Mouse (Mus musculus) T-helper 1 cell (primary cell): ENCODE measurements around the gene Asic4.

Experiments used
- in situ Hi-C: fragments of 300-600 bp; cut with MboI, MseI; formaldehyde crosslinking; loops from one replicate; pipeline ENCODE4 v1.15.1; 2025; ENCODE audit warnings: high pct_unique_total_duplicates

Asic4 gene

DNA sequence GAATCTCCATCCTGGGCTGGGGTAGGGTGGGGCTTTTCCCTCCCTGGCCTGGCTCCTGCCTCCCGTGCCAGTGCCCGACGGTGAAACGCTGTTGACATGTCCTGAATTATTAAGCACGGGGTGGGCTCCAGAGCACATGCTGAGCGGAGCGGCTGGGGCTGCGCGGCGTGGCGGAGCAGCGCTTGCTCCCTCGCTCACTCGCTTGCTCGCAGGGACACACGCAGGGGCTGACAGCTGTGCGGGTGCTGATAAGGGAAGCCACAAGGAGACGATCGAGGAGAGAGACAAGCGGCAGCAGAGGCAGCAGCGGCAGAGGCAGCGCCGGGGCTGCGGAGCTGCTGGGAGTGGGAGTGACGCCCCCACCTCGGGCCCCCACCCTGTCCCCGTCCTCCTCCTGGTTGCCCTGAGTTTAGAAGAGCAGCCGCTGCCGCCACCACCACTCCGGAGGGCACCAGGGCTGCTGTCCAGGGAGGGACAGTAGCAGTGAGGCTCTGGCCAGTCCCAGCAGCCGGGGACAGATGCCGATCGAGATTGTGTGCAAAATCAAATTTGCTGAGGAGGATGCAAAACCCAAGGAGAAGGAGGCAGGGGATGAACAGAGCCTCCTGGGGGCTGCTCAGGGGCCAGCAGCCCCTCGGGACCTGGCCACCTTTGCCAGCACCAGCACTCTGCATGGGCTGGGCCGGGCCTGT, at the start of gene Asic4:
Gene Asic4 (plus strand): TSS at position 123 of the 692 bp plus-strand sequence.
- in situ Hi-C loops = no loop called here

GRCm38 (mm10) chr1:75400493-75401115, 49.6 kb upstream of the Asic4 start:
- in situ Hi-C loops = no loop called here

GRCm38 (mm10) chr1:75405547-75405946, 44.7 kb upstream of the Asic4 start:
- in situ Hi-C loops = no loop called here

GRCm38 (mm10) chr1:75406173-75406572, 44.1 kb upstream of the Asic4 start:
- in situ Hi-C loops = no loop called here

- in situ Hi-C loops = no loop called here
These were observed 43.2 kb upstream of the Asic4 start for GRCm38 (mm10) chr1:75407056-75407455.

GRCm38 (mm10) chr1:75408210-75408609, 42.0 kb upstream of the Asic4 start:
- in situ Hi-C loops = no loop called here

GRCm38 (mm10) chr1:75409950-75410349, 40.3 kb upstream of the Asic4 start:
- in situ Hi-C loops = no loop called here

- in situ Hi-C loops = no loop called here
These were observed 38.0 kb upstream of the Asic4 start for GRCm38 (mm10) chr1:75412196-75412595.

DNA sequence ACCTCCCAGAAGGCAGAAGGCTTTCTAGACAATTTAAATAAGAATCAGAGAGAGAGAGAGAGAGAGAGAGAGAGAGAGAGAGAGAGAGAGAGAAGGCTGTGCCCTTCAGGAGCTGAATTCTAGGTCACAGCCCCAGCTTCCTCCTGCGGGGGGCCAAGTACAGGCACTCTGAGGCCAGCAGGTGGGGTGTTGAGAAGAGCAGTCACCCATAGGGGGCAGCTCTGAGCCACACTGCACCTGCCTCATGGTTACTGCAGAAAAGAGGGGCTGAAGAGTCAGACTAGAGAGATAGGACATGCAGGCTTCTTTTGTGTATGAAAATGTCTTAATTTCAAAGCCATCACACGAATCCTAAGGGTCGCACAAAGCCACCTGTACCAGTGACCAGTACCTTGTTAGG, 36.5 kb upstream of the Asic4 start:
- in situ Hi-C loops = no loop called here

- in situ Hi-C loops = no loop called here
These were observed 28.4 kb upstream of the Asic4 start for GRCm38 (mm10) chr1:75421794-75422193.

DNA sequence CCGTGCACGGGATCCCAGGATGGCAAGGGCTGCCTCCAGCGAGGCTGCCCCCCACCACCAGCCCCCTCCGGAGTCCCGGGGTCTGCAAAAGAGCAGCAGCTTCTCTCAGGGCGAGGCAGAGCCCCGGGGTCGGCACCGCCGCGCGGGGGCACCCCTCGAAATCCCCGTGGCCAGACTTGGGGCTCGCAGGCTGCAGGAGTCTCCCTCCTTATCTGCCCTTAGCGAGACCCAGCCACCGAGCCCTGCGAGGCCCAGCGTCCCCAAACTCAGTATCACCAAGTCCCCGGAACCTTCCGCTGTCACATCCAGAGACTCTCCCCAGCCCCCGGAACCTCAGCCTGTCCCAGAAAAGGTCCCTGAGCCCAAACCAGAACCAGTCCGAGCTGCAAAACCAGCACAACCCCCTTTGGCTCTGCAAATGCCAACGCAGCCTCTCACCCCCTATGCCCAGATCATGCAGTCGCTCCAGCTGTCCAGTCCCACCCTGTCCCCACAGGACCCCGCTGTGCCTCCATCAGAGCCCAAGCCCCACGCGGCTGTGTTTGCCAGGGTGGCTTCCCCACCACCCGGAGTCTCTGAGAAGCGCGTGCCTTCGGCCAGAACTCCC, 27.9 kb upstream of the Asic4 start:
- in situ Hi-C loops = no loop called here

- in situ Hi-C loops = no loop called here
These were observed 27.3 kb upstream of the Asic4 start for GRCm38 (mm10) chr1:75422823-75423471.

DNA sequence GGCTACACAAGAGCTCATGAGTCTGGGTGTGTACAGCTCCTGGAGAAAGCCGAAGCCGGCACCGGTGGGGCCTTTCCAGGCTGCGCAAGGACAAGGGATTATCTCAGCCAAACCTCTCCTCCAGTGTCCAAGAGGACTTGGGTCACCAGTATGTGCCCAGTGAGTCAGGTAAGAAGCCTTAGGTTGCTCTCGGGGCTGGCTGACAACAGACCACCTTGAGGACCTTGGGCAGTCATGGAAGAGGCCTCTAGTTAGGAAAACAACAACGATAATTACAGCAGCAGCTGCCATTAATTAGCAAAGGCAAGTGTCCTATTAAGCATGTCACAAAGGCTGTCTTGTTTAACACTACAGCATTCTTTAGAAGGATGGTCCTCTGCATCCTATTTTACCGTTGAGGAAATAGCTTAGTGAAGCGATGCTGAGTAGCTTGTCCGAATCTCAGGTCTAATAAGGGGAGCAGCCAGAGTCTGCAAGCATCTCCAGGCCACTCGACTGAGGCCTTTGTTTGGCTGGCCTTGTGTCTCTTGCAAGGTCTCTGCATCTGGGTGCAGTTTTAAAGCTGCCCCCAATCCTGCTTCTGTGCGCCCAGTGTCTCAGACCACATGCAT, 26.4 kb upstream of the Asic4 start:
- in situ Hi-C loops = no loop called here

DNA sequence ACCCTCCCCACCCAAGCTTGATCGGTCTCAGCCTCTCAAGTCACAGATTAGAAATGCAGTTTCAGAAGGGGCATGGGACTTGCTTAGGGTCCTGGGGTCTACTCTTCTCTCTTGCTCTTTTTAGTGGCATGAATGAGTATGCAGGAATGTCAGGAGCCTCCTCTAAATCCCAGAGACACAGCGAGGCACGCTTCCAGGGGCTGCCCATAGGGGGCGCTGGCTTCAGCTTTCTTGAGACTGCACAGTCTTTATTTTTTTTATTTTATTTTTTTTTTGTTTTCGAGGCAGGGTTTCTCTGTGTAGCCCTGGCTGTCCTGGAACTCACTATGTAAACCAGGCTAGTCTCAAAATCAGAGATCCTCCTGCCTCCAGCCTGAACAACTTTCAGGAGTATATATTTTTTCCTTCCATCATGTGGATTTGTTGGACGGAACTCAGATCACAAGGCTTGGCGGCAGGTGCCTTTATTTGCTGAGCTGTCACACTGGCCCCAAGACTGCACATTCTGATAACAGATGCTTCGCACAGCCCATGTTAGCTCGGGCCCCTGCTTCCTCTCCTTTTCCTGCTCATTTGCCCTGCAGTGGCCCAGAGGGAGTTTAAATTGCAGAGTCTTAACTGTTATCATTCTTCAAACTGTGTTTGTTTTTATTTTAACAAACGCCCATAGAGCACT, 24.3 kb upstream of the Asic4 start:
- in situ Hi-C loops = no loop called here

GRCm38 (mm10) chr1:75435475-75436328, 14.5 kb upstream of the Asic4 start, which contains the start of gene Gmppa:
TSS of gene Gmppa (plus strand) at chr1:75435930.
- in situ Hi-C loops = no loop called here

- in situ Hi-C loops = no loop called here
These were observed 11.5 kb upstream of the Asic4 start for GRCm38 (mm10) chr1:75438782-75439181.

- in situ Hi-C loops = no loop called here
These were observed 9.6 kb upstream of the Asic4 start for GRCm38 (mm10) chr1:75440661-75441060.

- in situ Hi-C loops = no loop called here
These were observed 8.7 kb upstream of the Asic4 start for GRCm38 (mm10) chr1:75441471-75441996.

DNA sequence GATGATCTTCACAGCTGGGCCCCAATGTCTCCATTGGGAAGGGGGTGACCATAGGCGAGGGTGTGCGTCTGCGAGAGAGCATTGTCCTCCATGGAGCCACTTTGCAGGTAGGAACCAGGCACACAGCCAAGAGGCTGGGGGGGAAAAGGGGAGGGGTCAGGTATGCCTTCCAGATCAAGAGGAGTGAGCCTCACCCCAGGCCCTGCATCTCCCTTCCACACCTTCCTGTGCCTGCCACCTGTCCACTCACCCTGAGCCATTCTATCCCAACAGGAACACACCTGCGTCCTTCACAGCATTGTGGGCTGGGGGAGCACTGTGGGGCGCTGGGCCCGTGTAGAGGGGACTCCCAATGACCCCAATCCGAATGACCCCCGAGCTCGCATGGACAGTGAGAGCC, 8.1 kb upstream of the Asic4 start:
- in situ Hi-C loops = no loop called here

DNA sequence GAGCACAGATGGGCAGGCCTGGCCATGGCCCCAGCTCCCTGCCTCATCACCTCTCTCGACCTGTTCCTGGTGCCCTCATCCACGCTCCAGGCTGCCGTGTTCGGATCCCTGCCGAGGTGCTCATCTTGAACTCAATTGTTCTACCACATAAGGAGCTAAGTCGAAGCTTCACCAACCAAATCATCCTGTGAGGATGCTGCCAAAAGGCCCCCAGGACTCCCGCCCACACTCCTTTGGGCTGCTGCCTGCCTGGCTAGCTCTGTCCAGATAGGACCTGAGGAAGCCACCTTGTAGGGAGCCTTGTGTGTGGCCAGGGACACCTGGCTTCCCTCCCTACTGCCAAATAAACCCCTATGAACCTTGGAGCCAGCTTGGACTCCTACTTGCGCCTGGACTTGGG, 7.4 kb upstream of the Asic4 start:
- in situ Hi-C loops = no loop called here
